Mouse (Mus musculus): ENCODE data around the gene Aagab. TPM values are rescaled to one million over a fixed set of nuclear protein-coding genes. Genes with fewer than 3 reads are reported as not detected.

Aagab gene
- total and polyA plus RNA-seq, 3 experiments = 14.1 to 32.3 (median 21.9) TPM

- DNase-seq = no peak
These were observed 70.5 kb downstream of the Aagab start for GRCm38 (mm10) chr9:63672797-63673493.

- DNase-seq = peak; percentile 68
These were observed 71.0 kb downstream of the Aagab start for GRCm38 (mm10) chr9:63673494-63673805.

- DNase-seq = peak; percentile 82
These were observed 72.2 kb downstream of the Aagab start for GRCm38 (mm10) chr9:63674613-63675012.

GRCm38 (mm10) chr9:63677621-63678020 lies 75.2 kb downstream of the Aagab start:
- DNase-seq = peak; percentile 48

- peak; percentile 54 for DNase-seq
These were observed 75.6 kb downstream of the Aagab start for GRCm38 (mm10) chr9:63678076-63678475.

GRCm38 (mm10) chr9:63682301-63682700 lies 79.8 kb downstream of the Aagab start:
- DNase-seq = no peak

- DNase-seq = no peak
These were observed 80.5 kb downstream of the Aagab start for GRCm38 (mm10) chr9:63682943-63683342.

- no peak for DNase-seq
These were observed 81.8 kb downstream of the Aagab start for GRCm38 (mm10) chr9:63684277-63684676.

GRCm38 (mm10) chr9:63685352-63685751 lies 82.9 kb downstream of the Aagab start:
- DNase-seq = no peak

- DNase-seq = no peak
These were observed 85.1 kb downstream of the Aagab start for GRCm38 (mm10) chr9:63687413-63688015.

- no peak for DNase-seq
These were observed 88.1 kb downstream of the Aagab start for GRCm38 (mm10) chr9:63690511-63690910.

- DNase-seq = no peak
These were observed 89.5 kb downstream of the Aagab start for GRCm38 (mm10) chr9:63691960-63692359.

Other genes with a start within 250 kb of the Aagab start
- 10 to 100 TPM; 23.9 to 31.1 TPM for gene Map2k5, start 224.8 kb upstream of the Aagab start, total RNA-seq (2021)
- gene Map2k5, start 224.8 kb upstream of the Aagab start, polyA plus RNA-seq (2012; rRNA removed) = 86.9 and 96.0 TPM in 2 replicates
- gene 2300009A05Rik, start 203.4 kb upstream of the Aagab start, total RNA-seq (2021) = 10 to 100 TPM; 43.3 to 50.5 TPM
- 228 and 230 TPM in 2 replicates for gene 2300009A05Rik, start 203.4 kb upstream of the Aagab start, polyA plus RNA-seq (2012; rRNA removed)
- under 1 TPM in 1 of 2 experiments, not detected in 1; 0.12 TPM for gene Iqch, start 167 bp upstream of the Aagab start, total RNA-seq (2021)
- gene Iqch, start 167 bp upstream of the Aagab start, polyA plus RNA-seq (2012; rRNA removed) = not detected in 2 replicates
- 10 to 100 TPM; 30.4 to 33.7 TPM for gene Smad3, start 155.3 kb downstream of the Aagab start, total RNA-seq (2021)
- 29.5 and 41.9 TPM in 2 replicates for gene Smad3, start 155.3 kb downstream of the Aagab start, polyA plus RNA-seq (2012; rRNA removed)